Mouse (Mus musculus) left cerebral cortex, adult 18-20 months (tissue): ENCODE measurements at regions not wholly inside any gene's neighbourhood (a gene's known extent, or its start where the extent isn't known, plus 50 kb on each side); places are given as distances from the start of the nearest gene placed in this dataset.

Experiments used
- DNase-seq, 2 experiments: peaks; one replicate each; pipeline ENCODE4 v3.0.0; 2021 to 2022; ENCODE audit warnings: low spot score in 2 of 2, mixed read lengths in 1 of 2

GRCm38 (mm10) chr4:12837097-12837426 lies 665.2 kb upstream of the Fam92a start:
- no peak for DNase-seq

GRCm38 (mm10) chr4:12836326-12837096 lies 664.7 kb upstream of the Fam92a start:
- DNase-seq = no peak

- no peak for DNase-seq
These were observed 654.6 kb upstream of the Fam92a start for GRCm38 (mm10) chr4:12826419-12826818.

GRCm38 (mm10) chr4:12814251-12814650 lies 642.4 kb upstream of the Fam92a start:
- no peak for DNase-seq

- no peak for DNase-seq
These were observed 629.4 kb upstream of the Fam92a start for GRCm38 (mm10) chr4:12801186-12801585.

GRCm38 (mm10) chr4:12799564-12799963 lies 627.7 kb upstream of the Fam92a start:
- peak; percentile 28 to 61 for DNase-seq

GRCm38 (mm10) chr4:12792764-12793422 lies 621.1 kb upstream of the Fam92a start:
- DNase-seq = no peak

GRCm38 (mm10) chr4:12791786-12792674 lies 620.2 kb upstream of the Fam92a start:
- no peak for DNase-seq

GRCm38 (mm10) chr4:12785840-12786239 lies 614.0 kb upstream of the Fam92a start:
- no peak for DNase-seq

- no peak for DNase-seq
These were observed 612.7 kb upstream of the Fam92a start for GRCm38 (mm10) chr4:12784479-12784878.

GRCm38 (mm10) chr4:12784068-12784467 lies 612.3 kb upstream of the Fam92a start:
- DNase-seq = no peak

GRCm38 (mm10) chr4:12781969-12782904 lies 610.4 kb upstream of the Fam92a start:
- DNase-seq = no peak

- DNase-seq = no peak
These were observed 608.4 kb upstream of the Fam92a start for GRCm38 (mm10) chr4:12780254-12780653.

- DNase-seq = no peak
These were observed 607.4 kb upstream of the Fam92a start for GRCm38 (mm10) chr4:12779211-12779610.

- no peak for DNase-seq
These were observed 606.3 kb upstream of the Fam92a start for GRCm38 (mm10) chr4:12778163-12778562.

- no peak for DNase-seq
These were observed 604.4 kb upstream of the Fam92a start for GRCm38 (mm10) chr4:12776217-12776578.

- no peak for DNase-seq
These were observed 603.9 kb upstream of the Fam92a start for GRCm38 (mm10) chr4:12775524-12776216.

GRCm38 (mm10) chr4:12775090-12775489 lies 603.3 kb upstream of the Fam92a start:
- no peak for DNase-seq

GRCm38 (mm10) chr4:12774671-12775070 lies 602.9 kb upstream of the Fam92a start:
- no peak for DNase-seq

- DNase-seq = no peak
These were observed 601.4 kb upstream of the Fam92a start for GRCm38 (mm10) chr4:12773201-12773600.
